Mouse (Mus musculus): ENCODE measurements around the gene Gm38392.

GRCm38 (mm10) chr3:88255950-88256349 lies 31.1 kb downstream of the Gm38392 start:
- no peak for TF ChIP-seq CTCF (IDR thresholded peaks at IDR 0.05; ENCODE audit: low read depth, low read length)
- no peak for TF ChIP-seq POLR2A (IDR thresholded peaks at IDR 0.05; ENCODE audit: borderline replicate concordance, low read depth, low read length)
